Mouse (Mus musculus) brain, adult 2 months (tissue): ENCODE measurements at regions not wholly inside any gene's neighbourhood (a gene's known extent, or its start where the extent isn't known, plus 50 kb on each side); places are given as distances from the start of the nearest gene placed in this dataset.

Experiments
- DNase-seq: peaks from one replicate; pipeline ENCODE4 v3.0.0; 2011; ENCODE audit warnings: low read depth, low spot score

DNA sequence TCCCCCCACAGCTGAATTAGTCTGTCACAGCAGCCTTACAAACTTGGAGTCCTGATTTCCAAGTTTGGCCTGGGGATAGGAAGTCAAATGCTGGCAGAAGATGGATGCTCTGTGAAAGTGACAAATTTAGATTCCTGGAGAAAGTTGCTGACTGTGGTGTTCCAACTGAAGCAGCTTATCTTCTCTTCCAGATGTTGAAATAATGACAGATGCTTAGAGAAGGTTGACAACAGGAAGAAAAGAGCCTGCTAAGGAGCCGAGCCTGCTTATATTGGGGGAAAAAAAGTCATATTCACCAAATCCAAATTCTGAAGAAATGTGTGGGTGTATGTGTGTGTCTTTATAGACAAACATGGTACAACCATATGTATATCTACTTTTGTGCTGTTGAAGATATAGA is 1380.4 kb upstream of the Cdh8 start:
- peak; percentile 7 for DNase-seq

DNA sequence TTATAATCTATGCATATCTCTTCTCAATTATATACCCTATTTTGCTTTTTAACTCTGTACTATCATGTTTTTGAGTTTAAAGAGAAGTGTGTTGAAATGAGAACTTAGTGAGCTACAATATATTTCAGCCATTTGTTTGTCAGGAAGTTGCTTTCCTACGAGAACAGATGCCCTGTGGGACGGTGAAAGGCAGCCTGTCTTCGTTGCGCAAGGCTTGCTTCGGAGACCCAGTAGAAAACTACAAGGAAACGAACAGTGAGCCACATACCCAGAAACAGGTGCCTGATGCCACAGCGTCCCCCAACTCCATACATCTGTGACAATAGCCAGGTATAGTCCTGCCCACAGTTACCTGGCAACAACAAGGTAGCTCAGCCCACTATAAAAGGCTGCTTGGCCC is 1377.7 kb upstream of the Cdh8 start:
- peak; percentile 34 for DNase-seq

DNA sequence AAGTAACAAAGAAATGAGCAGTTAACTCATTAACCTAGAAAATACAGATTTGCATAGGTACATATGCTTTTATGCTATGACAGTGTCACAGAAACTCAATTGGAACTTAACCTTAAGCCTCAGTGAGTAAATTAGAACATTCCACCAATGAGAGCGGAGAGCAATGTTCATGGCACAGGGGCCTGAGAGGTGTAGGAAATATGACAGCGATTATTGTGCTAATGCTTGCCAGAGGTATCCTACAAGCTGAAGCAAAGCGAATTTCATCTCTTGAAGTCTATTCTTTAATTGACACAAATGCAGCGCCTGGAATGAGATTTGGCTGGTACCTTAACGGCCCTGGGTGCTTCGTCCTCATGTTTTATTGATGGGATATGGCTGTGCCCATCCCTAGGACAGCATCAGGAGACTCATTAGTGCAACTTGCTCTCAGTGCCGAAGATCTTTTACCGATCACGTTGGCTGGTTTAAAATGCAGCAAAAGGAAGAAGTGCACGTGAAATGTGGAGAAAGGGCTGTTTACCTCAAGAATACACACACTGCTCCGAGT is 1374.4 kb upstream of the Cdh8 start:
- no peak for DNase-seq

DNA sequence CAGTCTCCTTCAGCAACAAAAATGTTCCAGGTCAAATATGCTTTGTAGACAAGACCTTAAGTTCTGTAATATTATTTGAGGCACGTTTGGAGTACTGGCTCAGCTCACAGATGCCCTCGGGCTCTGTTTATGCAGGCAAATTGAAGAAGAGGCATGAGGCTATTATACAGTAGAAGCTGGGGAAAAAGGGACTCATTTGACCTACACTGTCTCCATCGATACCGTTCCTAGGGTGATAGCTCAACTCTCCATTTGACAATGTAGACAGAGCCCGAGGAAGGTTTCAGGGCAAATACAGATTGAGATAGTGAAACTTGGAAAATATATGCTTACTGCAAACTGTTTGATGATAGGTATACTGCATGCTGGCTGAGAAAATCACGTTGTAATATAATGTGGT is 1371.9 kb upstream of the Cdh8 start:
- DNase-seq: no peak

DNA sequence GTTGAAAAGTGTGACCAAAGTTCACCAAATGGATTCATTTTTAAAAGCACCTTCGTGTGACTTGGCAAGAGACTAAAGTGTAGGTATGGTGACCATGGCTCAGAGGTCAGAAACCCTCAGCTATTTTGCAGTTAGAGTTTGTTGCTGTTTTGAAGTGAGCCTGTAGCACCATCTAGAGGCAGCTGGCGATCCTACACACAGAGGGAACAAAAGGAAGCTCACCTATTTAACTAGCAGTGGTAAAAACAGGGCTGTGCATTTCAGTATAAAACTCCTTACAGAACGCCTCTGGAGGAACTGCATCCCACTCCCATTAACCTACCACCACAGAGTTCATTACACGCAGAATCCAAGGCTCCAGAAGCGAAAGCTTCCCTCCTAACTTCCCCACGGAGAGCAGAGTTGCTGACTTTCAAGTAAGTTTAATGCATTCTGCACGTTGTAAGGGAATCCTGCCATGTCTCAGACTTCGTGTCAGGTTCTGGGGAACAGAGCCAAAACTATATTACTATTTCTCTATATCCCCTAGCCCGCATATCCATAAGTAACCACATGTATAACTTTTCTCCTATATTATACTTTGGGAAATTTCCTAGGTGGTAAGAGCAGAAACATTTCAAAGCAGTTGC is 1356.6 kb upstream of the Cdh8 start:
- peak; percentile 73 for DNase-seq

DNA sequence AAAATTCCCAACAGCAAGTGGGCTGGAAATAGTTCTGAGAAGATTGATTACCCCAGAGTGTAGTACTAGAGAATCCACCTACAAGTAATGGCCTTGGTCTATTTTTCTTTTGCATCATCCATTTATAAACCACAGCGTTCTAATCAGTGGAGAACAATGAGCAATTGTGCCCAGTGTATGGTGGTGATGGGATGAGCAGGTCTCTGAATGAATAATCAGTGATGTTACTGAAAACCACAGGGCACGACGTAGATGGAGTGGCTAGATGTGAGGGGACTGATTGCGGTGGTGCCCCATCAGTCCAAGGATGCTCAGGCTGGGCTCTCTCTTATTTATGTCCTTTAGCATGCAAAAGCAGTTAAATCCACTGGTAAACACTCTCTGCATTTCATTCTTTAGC is 1353.3 kb upstream of the Cdh8 start:
- DNase-seq: no peak

DNA sequence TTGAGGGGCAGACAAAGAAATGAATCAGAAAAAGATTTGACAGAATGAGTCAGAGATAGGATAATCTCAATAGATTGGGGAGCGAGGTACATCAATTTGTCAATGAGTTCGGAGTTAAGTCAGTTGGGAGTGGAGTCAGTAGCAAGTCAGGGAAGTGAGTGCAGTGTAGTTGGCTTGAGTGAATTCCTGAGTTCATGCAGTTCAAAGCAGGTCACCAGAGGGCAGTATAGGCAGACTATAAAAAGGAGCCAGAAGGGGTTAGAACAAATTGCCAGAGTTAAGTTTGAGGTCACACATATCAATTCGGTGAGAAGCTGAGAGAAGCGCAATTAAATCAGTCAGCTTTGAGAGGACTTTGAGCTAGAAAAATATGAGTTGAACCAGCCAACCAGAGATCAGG is 1317.7 kb upstream of the Cdh8 start:
- DNase-seq: no peak

DNA sequence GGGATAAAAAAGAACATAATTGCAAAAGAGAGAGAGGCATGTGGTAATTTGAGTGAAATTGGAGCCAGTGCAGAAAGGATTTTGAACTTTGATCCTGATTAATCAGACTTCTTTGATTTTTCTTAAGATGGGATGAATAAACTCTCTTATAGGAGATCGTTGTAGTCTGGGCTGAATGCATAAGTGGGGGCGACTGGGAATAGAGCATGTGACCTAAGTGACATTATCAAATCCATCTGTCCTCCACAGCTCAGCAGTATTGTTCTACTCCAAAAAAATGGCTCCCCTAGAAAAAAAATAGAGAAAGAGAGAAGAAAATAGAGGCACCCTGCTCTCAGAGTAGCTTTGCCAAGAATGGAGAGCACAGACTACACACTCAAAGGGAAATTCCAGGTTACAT is 1286.1 kb upstream of the Cdh8 start:
- no peak for DNase-seq

DNA sequence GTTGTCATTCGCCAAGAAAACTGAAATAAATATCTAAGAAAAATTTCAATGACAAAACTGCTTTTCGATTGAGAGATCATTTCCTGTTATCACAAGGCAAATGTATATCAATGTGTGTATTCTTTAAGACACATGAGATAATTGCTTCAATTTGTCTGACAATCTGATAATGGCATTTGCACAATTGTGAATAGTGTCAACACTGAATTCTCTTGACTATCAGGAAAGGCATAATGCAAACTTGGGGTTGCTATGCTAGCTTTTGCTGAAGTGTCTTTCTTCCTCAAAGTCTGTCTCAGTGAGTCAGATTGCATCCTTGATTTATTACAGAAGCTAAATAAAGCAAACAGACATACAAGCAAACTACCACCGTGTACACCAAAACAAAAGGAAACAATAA is 1278.8 kb upstream of the Cdh8 start:
- DNase-seq: no peak

DNA sequence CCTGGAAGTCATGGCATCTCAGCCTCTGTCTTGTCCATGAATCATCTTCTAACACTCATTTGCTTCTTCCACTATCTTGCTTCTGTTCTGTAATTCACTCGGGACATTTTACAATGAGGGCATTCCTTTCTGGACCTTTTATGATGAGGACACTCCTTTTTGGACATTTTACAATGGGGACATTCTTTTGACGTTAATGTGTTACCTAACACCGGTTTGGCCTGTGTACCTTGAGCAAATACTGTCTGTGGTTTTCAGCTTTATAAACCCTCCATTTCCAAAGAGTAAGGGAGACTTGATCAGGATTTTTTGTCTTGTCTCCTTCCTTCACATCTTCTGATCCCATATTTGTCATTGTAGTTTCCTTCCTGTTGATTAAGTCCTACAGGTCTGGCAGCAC is 1262.3 kb upstream of the Cdh8 start:
- DNase-seq: no peak
